Mouse (Mus musculus) limb, embryonic 13.5 days (tissue): ENCODE results near the gene Fut1. TPM values are rescaled to one million over a fixed set of nuclear protein-coding genes. Genes with fewer than 3 reads are reported as not detected.

Experiments
- ATAC-seq: fragments of 200-750 bp; cut with Nextera tagmentation; 2 replicates; pipeline ENCODE4 v1.8.0; 2017; ENCODE audit warnings: low read depth, moderate number of reproducible peaks, moderate TSS enrichment; ENCODE audit not compliant: low FRiP score
- H3K27ac ChIP-seq: fragments of 300-500 bp; sonication (generic); 2 replicates; pipeline ENCODE4 v1.5.1; 2015; ENCODE audit warnings: inconsistent platforms, mild to moderate bottlenecking, moderate library complexity
- H3K27me3 ChIP-seq: fragments of 300-500 bp; sonication (generic); 2 replicates; pipeline ENCODE4 v1.6.1; 2015; ENCODE audit warnings: mild to moderate bottlenecking, inconsistent platforms
- H3K36me3 ChIP-seq: fragments of 300-500 bp; sonication (generic); 2 replicates; pipeline ENCODE4 v1.6.1; 2015; ENCODE audit warnings: inconsistent platforms, mild to moderate bottlenecking, moderate library complexity
- H3K4me1 ChIP-seq: fragments of 300-500 bp; sonication (generic); 2 replicates; pipeline ENCODE4 v1.6.1; 2015; ENCODE audit warnings: inconsistent platforms
- H3K4me2 ChIP-seq: fragments of 300-500 bp; sonication (generic); replicated peaks from 2 replicates; pipeline ENCODE4 v1.6.1; 2015; ENCODE audit warnings: inconsistent platforms, mild to moderate bottlenecking, moderate library complexity
- H3K4me3 ChIP-seq: fragments of 300-500 bp; sonication (generic); 2 replicates; pipeline ENCODE4 v1.5.1; 2015; ENCODE audit warnings: moderate library complexity, mild to moderate bottlenecking, inconsistent platforms
- H3K9ac ChIP-seq: fragments of 300-500 bp; sonication (generic); 2 replicates; pipeline ENCODE4 v1.6.1; 2015; ENCODE audit warnings: mild to moderate bottlenecking, inconsistent platforms
- H3K9me3 ChIP-seq: fragments of 300-500 bp; sonication (generic); 2 replicates; pipeline ENCODE4 v1.6.1; 2016; ENCODE audit warnings: inconsistent platforms
- WGBS: fragments of 180-500 bp; shearing (Covaris S2); methylation state at CpG from one replicate; pipeline ENCODE4 v1.1.7; 2015; 5-methylcytosine and 5-hydroxymethylcytosine counted together
- polyA plus RNA-seq: library from polyadenylated mRNA; unstranded; fragments of >200 nt; fragmentation: Nextera tagmentation; extraction: Ambion mirVana; gene quantifications from 2 replicates; pipeline ENCODE4 v1.2.1, GENCODE M21; 2015

Fut1 gene
- polyA plus RNA-seq, 1 experiment from 2014 or later, result 0.29 TPM

DNA sequence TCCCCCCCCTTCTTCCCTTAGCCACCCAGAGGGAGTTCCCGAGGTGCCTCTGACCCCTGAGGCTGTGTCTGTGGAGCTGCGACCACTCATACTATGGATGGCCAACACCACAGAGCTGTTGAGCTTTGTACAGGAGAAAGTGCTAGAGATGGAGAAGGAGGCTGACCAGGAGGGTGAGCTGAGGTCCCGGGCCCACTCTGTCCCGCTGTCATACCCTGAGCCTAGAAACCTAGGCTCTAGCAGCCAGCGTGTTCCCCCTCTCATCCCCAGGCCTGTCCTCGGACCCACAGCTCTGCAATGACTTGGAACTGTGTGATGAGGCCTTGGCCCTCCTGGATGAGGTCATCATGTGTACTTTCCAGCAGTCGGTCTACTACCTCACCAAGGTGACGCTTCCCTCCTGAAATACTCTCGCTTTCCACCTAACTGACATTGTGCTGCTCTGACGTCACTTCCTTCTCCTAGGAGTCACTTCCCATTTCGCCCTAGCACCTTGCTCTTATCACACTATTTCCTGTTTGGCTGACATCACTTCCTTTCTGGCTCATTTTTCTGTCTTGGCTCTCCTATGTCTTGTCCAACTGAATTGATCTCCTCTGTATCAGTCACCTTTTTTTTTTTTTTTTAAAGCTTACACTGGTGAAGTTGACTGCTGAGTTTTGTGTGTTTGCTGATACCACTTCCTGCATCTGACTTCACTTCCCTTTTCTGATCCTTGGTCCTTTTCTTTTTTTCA lies 18.0 kb downstream of the Fut1 start:
- peaks cover 17% of the 10 kb centered on the region for H3K36me3 ChIP-seq
- H3K27ac ChIP-seq, result no peak overlapping the region
- peaks cover 17% of the 10 kb centered on the region for H3K27me3 ChIP-seq
- ATAC-seq, result no peak
- 0 out of 2 replicates have a peak, but pooled peaks cover 12% of the 10 kb centered on the region for H3K9me3 ChIP-seq
- H3K4me2 ChIP-seq, result no peak overlapping the region
- H3K4me3 ChIP-seq, result no peak overlapping the region
- 83% methylated on average over 11 of the region's 11 CpGs for WGBS
- H3K4me1 ChIP-seq, result peaks cover 18% of the 10 kb centered on the region
- no peak overlapping the region for H3K9ac ChIP-seq

DNA sequence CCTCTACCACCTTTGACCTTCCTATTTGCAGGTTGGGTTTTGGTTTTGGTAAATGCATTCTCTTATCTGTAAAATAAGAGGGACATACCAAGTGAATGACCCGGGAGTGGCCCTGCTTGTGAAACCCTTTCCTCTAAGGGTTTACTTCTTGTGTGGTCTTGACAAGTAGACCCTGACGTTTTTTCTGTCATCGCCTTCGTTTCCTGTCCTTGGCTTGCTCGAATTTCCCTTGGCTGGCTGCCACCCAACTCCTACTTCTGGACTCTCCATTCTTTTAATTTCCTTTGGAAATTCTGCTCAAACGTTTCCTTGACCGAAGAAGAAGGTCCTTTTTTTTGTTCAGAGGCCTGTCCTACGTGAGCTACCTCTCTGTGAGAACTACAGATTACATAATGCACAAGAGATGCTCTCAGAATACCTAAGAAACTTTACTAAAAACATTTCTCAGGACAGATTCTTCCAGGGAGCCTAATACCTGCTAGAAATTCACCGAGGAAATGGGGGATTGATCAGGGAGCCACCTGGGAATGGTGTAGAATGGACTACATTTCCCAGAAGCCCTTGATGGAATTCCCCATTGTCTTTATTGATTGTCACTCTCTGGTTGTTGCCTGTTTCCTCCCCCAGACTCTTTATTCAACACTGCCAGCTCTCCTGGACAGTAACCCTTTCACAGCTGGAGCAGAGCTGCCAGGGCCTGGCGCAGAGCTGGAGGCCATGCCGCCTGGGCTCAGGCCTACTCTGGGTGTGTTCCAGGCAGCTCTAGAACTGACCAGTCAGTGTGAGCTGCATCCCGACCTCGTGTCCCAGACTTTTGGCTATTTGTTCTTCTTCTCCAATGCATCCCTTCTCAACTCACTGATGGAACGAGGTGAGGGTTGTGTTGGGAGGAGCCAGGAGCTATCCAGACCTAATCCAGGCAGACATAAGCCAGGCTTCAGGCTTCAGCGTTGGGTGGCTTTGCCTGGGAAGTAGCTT lies 18.9 kb downstream of the Fut1 start:
- H3K4me3 ChIP-seq, result no peak overlapping the region
- peaks cover 22% of the 10 kb centered on the region for H3K4me1 ChIP-seq
- 76% methylated on average over 15 of the region's 15 CpGs for WGBS
- no peak for ATAC-seq
- H3K4me2 ChIP-seq, result no peak overlapping the region
- H3K9ac ChIP-seq, result no peak overlapping the region
- H3K27me3 ChIP-seq, result peaks cover 15% of the 10 kb centered on the region
- H3K9me3 ChIP-seq, result 0 out of 2 replicates have a peak, but pooled peaks cover 12% of the 10 kb centered on the region
- H3K27ac ChIP-seq, result 0 out of 2 replicates have a peak overlapping the region, but pooled peaks have one; percentile 28
- peaks cover 17% of the 10 kb centered on the region for H3K36me3 ChIP-seq

DNA sequence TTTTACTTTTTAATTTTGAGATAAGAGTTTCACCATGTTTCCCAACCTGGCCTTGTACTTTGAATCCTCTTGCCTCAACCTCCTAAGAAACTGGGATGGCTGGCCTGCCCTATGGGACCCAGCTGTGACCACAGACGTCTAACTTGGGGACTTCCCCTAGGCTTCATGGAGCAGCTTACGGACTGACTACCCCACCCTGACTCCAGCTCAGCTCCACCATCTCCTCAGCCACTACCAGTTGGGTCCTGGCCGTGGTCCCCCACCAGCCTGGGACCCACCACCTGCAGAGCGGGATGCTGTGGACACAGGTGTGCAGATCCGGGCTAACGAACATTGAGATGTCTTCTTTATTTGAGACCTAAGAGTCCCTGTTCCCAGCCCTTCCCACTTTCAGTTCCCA lies 20.6 kb downstream of the Fut1 start:
- H3K9me3 ChIP-seq, result 0 out of 2 replicates have a peak, but pooled peaks cover 12% of the 10 kb centered on the region
- H3K27me3 ChIP-seq, result peaks cover 7% of the 10 kb centered on the region
- 93% methylated on average over 6 of the region's 6 CpGs for WGBS
- no peak overlapping the region for H3K27ac ChIP-seq
- peaks cover 17% of the 10 kb centered on the region for H3K36me3 ChIP-seq
- no peak for ATAC-seq
- peaks cover 32% of the 10 kb centered on the region for H3K4me1 ChIP-seq
- no peak overlapping the region for H3K9ac ChIP-seq
- H3K4me2 ChIP-seq, result peak overlapping the region; percentile 62; the same call in 1 of the 2 replicates
- H3K4me3 ChIP-seq, result no peak overlapping the region

DNA sequence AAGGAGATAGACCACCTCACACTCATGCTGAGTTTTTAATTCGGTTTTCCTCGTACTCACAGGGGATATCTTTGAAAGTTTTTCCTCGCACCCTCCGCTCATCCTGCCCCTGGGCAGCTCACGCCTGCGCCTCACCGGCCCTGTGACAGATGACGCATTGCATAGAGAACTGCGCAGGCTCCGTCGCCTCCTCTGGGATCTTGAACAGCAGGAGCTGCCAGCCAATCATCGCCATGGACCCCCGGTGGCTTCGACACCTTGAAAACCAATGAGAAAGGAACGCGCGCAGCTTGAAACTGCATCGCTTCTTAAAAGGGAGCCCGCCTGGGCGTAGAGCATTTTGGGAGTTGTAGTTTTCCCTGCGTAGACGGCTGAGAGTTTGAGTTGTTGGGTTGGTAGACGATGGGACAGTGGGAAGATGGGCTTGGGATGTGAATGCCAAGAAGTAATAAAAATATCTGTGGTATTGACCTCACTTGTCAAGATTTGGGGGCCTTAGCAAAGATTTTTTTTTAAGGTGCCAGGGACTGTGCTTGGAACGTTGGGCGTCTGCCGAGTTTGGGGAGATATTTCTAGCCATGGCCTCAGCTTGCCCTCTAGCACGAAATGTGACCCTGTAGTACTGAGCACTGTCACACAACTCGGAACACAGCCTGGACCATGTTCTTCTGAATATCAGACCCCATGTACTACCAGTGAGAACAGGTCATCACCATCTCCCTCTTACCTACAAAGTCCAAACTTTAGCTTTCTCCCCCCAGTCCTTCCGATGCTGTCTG lies 21.7 kb downstream of the Fut1 start:
- WGBS, result 17% methylated on average over 29 of the region's 29 CpGs
- peak overlapping the region; percentile 52 for H3K9ac ChIP-seq
- H3K27me3 ChIP-seq, result no peaks in the 10 kb centered on the region
- H3K4me2 ChIP-seq, result peak overlapping the region; percentile 62
- peak; percentile 81 for ATAC-seq
- peaks cover 34% of the 10 kb centered on the region for H3K4me1 ChIP-seq
- no peak overlapping the region for H3K27ac ChIP-seq
- 0 out of 2 replicates have a peak, but pooled peaks cover 12% of the 10 kb centered on the region for H3K9me3 ChIP-seq
- peak overlapping the region; percentile 35 for H3K4me3 ChIP-seq
- peaks cover 17% of the 10 kb centered on the region for H3K36me3 ChIP-seq

DNA sequence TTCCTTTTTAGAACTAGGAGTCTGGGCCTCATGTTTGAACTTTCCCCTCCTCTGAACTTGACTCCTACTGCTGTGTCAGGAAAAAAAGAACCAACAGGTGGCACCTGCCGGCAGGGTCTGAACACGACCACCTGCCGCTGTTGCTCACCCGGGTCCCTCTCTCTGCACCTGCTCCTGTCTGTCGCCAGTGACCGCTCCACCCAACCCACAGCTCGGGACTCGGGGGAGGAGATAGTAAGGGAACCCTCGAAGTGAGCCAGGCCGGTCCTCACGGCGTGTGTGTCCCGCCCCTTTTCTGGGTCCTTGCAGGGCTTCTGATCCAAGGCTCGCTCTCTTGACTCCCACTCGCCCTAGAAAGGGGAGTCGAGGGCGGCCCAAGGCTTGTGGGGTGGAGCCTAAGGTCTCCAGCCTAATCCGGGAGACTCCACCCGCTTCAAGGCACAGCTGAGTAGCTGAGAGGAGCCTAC lies 22.5 kb downstream of the Fut1 start, which contains the start of gene Mamstr:
Mamstr (plus strand) TSS at position 417 of the 467 bp plus-strand sequence.
- Histone ChIP-seq H3K36me3 (peaks cover 17% of the 10 kb centered on the region), H3K9ac (peak within 1 kb of the TSS; percentile 3), H3K4me2 (peak within 1 kb of the TSS; percentile 80), H3K27ac (peak within 1 kb of the TSS; percentile 58; the same call in 1 of the 2 replicates), H3K9me3 (0 out of 2 replicates have a peak, but pooled peaks cover 12% of the 10 kb centered on the region), H3K4me3 (peak within 1 kb of the TSS; percentile 55; the same call in 1 of the 2 replicates), H3K4me1 (peaks cover 41% of the 10 kb centered on the region), H3K27me3 (no peaks in the 10 kb centered on the region)
- 24% methylated on average over 19 of the region's 19 CpGs for WGBS
- no peak for ATAC-seq

DNA sequence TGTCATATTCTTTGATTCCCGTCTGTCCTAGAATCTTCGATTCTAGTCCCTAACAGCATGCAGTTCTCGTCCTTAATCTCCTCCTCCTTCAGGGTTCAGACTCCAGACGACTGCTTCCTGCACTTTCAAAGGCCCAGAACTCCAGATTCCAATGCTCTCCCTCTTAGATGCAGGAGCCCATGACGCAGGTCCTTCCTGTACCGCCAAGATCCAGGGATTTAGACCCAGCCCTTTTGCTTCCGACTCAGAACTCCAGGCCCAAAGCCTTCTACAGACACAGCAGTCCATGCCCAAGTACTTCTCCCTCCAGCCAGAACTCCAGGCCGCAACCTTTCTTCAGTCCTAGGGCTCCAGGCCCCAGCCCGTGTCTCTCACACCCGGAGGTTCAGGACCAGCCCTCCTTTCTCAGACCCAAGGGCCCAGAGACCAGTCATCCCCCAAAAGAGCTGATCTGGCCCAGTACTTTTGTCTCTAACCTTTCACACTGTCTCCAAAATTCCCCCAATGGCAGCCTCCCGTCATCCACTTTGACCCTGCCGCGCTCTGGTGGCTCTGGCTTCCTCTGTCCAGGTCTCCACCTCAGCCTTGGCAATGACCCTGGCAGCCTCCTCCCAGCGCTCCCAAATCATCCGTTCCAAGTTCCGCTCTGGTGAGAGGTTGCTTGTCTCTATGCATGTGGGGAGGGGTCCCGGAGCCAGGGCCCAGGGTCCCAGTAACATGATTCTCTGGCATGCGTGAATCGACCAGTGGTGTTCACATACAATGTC lies 23.3 kb downstream of the Fut1 start:
- Histone ChIP-seq H3K36me3 (peaks cover 17% of the 10 kb centered on the region), H3K4me3 (0 out of 2 replicates have a peak overlapping the region, but pooled peaks have one; percentile 55), H3K27me3 (no peaks in the 10 kb centered on the region), H3K4me1 (peaks cover 43% of the 10 kb centered on the region), H3K4me2 (peak overlapping the region; percentile 80), H3K27ac (peak overlapping the region; percentile 58; the same call in 1 of the 2 replicates), H3K9ac (peak overlapping the region; percentile 3), H3K9me3 (0 out of 2 replicates have a peak, but pooled peaks cover 12% of the 10 kb centered on the region)
- 75% methylated on average over 19 of the region's 19 CpGs for WGBS
- ATAC-seq, result no peak

DNA sequence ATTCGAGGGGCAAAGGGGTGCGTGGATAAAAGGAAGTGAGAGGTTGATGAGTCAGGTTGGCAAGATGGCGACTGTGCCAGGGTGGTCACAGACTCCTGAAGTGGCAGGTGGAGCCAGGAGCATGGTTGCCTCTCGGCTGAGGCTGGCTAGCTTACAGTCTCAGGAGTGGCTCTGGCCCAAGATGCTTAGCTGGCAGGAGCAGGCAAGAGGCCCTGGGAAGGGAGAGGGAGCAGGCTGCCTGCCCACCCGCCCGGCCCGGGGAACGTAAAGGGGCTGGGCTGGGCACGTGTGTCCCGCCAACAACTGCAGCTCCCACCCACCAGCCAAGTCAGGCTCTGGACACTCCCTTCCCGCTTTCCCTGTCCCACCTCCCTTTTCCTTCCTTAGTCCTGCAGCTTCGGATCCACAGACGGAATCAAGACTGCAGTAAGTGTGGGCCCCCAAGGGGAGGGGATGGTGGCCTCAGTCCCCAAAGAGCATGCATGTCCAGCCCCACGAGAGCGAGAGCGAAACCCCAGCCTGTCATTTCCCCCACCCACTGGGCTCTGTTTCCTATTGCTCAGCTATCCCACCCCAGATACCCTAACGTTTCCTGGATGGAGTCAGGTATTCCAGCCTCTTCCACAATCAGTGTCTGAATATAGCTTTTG lies 24.4 kb downstream of the Fut1 start:
- H3K4me2 ChIP-seq, result peak overlapping the region; percentile 80
- WGBS, result 51% methylated on average over 12 of the region's 17 CpGs
- no peaks in the 10 kb centered on the region for H3K27me3 ChIP-seq
- H3K4me1 ChIP-seq, result peaks cover 43% of the 10 kb centered on the region
- H3K36me3 ChIP-seq, result peaks cover 5% of the 10 kb centered on the region
- ATAC-seq, result no peak
- H3K9me3 ChIP-seq, result 0 out of 2 replicates have a peak, but pooled peaks cover 6% of the 10 kb centered on the region
- peak overlapping the region; percentile 39 for H3K9ac ChIP-seq
- H3K4me3 ChIP-seq, result peak overlapping the region; percentile 55
- H3K27ac ChIP-seq, result peak overlapping the region; percentile 94

DNA sequence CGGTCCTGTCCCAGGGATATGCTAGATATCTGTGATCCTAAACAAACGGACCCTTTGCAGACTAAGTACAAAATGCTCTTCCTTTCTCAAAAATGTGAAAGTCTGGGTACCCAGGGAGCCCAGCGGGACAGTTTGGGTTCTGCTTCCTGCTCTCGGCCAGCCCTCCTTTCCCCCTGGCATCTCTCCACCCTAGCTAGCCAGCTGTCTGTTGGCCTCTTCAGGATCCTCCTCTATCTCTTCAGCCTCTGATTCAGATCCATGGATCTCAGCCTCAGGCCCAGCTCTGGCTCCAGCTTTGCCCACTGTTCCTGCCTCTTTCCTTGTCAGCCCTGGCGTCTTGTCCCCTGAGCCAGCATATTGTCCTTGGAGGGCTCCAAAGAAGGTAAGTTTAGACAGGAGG lies 25.0 kb downstream of the Fut1 start:
- Histone ChIP-seq H3K9ac (peak overlapping the region; percentile 39), H3K27me3 (no peaks in the 10 kb centered on the region), H3K4me3 (peak overlapping the region; percentile 55), H3K27ac (peak overlapping the region; percentile 94; the same call in 1 of the 2 replicates), H3K9me3 (0 out of 2 replicates have a peak, but pooled peaks cover under 1% of the 10 kb centered on the region), H3K36me3 (no peaks in the 10 kb centered on the region; the same call in 1 of the 2 replicates), H3K4me1 (peaks cover 43% of the 10 kb centered on the region), H3K4me2 (peak overlapping the region; percentile 80)
- no peak for ATAC-seq
- 81% methylated on average over 5 of the region's 5 CpGs for WGBS

DNA sequence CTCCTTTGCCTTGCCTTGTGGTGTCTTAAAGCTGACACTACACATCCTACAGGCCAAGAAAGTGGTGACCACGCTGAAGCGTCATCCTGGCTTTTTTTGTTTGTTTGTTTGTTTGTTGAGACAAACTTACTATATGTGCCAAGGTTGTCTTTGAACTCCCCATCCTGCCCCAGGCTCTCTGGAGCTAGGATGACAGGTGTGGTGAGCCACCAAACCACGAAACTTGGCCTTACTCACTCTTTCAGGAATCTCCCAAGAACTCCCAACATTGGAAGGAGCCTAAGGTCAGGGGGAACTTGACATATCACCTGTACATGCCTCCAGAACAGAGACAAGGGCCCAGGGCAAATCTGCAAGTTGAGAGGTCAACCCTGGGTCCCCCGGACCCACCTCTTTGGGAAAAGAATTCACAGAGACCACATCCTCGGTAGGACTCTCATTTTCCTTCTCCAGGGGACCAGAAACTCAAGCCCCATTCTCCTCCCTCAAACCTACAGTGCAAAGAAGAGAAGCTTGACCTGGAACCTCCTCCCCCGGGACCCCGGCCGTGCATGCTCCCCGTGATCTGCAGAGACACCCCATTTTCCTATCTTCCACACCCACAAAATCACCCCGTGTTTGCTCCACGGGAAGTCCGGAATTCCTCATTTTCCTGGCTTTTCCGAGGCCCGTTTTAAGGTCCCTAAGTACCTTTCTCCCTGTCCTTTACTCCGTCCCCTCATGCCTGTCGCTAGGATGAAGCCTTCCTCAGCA lies 25.6 kb downstream of the Fut1 start:
- H3K36me3 ChIP-seq, result no peaks in the 10 kb centered on the region
- peak overlapping the region; percentile 55 for H3K4me3 ChIP-seq
- H3K9me3 ChIP-seq, result no peaks in the 10 kb centered on the region
- WGBS, result 32% methylated on average over 16 of the region's 16 CpGs
- H3K27ac ChIP-seq, result peak overlapping the region; percentile 94
- peaks cover 42% of the 10 kb centered on the region for H3K4me1 ChIP-seq
- ATAC-seq, result no peak
- peak overlapping the region; percentile 80 for H3K4me2 ChIP-seq
- peak overlapping the region; percentile 84 for H3K9ac ChIP-seq
- H3K27me3 ChIP-seq, result no peaks in the 10 kb centered on the region
